Mouse (Mus musculus) layer of hippocampus, postnatal 14 days (tissue): ENCODE measurements around the gene Kyat1. TPM values are rescaled to one million over a fixed set of nuclear protein-coding genes. Genes with fewer than 3 reads are reported as not detected.
"Not testable (repeated sequence)": the region's sequence is repeated elsewhere in the genome, so short reads cannot be mapped to it uniquely, and the experiment has no call there.

ENCODE experiments used
- DNase-seq, 2 experiments: peaks; one replicate each; pipeline ENCODE4 v3.0.0; 2021 to 2022; ENCODE audit warnings: low spot score in 2 of 2, mixed read lengths in 1 of 2
- total RNA-seq, 2 experiments: library from RNA; stranded (reverse); gene quantifications; 2 replicates each; pipeline ENCODE4 v1.2.3; 2021

Gene Kyat1
- total RNA-seq, 2 experiments from 2014 or later, result 19.7 to 22.4 TPM

DNA sequence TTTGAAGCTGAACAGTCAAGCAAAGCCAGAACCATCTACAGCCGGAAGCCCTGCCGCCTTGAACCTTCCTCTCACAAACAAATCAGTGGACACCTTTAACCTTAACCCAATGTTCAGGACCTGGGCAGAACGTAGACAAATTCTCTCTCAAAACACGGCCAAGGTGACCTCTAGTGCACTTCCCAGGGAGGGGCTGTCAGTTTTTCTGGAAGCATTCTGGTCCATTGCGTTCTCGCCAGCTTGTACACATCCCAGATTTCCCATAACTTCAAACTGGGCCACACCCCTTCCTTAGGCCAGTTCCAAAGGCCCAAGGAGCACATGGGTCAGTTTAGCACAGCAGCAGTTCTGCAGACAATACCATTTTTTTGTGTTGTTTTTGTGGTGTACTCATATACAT is 9.8 kb upstream of the Kyat1 start:
- no peak for DNase-seq

DNA sequence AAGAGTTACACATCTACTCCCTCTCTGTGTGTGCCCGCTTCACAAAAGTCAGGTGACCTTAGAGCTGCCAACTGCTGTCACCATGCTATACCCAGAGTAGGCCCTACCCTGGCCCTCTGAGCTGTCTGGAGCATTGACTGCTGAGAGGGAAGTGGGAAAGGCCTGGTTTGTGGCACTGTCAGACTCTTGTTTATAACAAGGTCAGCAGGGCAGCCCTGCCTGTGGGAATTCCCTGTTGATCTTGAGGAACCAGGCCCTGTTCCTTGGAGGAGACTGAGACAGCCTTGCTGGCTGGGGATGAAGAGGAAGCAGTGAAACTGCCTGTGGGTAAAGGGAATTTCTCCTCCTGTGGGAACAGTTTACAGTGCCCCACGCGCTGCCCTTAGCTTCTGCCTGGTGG is 9.1 kb upstream of the Kyat1 start:
- no peak for DNase-seq

DNA sequence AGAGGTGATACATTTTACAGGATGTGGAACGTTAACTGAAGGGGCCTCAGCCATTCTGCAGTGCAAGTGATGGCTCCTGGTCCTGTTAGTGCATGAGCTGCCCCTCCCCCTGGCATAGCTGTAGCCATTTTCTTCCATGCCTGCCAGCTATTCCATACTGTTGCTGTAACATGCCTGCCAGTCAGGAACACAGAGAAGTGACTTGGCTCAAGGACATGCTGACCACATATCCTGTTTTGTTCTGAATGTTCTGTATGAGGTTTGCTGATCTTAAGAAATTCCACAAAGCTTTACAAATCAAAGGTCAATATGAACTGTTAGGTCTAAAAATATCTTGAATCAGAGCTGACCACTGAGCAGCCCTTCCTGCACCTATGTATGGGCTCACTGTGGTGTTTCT is 7.3 kb upstream of the Kyat1 start:
- no peak for DNase-seq

DNA sequence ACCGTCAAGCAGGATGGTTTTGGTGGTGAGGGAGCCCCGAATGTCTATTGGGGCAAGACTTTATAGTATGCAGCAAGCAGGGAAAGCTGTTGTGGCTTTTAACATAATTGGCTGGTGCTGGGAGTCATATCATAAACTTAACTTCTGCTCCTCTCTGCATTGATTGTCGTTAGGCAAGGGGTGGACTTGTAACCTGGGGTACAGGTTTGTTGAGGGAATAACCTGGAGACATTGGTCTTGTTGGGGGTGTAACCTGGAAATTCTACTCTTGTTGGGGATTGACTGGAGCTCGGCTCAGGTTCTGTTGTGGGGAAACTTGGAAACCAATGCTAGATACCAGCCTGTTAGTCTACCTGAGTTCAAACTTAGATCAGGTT is 6.5 kb upstream of the Kyat1 start:
- no peak for DNase-seq

DNA sequence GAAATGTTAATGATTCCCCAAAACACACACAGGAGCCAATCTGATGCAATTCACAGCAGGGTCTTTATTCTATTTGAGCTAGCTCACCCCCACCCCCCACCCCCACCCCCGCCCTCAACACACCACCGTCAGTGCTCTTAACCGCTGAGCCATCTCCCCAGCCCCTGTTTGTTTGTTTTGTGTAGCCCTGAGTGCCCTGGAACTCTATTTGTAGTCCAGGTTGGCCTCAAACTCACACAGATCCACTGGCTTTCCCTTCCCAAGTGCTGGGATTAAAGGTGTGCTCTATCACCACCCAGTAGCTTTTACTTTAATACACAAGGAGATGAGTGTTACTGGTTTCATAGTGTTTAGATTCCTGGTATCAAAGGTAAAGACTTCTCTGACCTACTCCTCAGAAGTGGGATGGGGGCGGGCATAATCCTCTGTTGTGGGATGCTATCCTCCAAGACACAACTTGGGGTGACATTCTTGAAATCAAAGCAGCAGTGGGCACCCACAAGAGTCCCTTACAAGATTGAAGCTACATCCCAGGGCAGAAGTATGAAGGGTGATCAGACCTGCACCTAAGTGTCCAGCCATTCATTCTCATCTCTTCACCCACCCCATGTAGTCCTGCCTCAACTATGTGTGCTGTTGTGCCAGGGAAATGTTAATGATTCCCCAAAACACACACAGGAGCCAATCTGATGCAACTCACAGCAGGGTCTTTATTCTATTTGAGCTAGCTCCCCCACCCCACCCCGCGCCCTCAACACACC is 5.9 kb upstream of the Kyat1 start:
- no peak for DNase-seq

DNA sequence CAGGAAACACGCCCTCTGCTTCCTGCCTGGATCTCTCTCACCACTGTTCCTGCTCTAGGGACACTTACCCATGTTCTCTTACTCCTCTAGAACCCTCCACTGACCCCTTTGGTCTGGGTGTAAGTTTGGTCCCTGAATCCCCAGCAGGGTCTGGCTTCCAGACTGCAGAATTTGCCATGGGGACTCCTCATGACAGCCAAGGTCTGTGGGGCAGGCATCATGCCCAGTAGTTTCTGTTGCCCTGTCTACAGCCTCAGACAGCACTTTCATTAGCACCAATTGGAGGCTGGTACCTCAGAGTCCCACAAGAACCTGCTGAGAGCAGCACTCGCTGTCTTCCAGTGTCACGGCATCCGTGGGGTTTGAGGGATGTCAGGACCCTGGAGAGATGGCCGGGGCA is 2.2 kb upstream of the Kyat1 start:
- DNase-seq, result no peak

DNA sequence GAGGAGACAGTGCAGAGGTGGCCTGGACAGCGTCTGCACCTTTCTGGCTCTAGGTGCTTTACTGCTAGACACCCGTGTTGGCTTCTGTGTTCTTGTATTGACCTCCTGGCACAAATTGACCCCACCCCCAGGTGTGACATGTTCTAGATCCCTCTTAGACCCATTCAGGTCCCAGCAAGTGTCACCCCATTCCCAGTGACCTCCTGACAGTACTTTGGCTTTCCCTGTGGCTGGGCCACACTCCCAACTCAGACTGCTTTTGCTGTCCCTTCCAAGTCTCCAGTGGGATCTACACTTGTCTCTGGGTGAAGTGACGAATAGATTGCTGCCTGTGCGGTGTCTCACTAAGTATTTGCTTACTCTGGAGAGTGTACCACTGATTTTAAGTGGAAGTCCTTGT is 1.8 kb upstream of the Kyat1 start:
- no peak for DNase-seq

DNA sequence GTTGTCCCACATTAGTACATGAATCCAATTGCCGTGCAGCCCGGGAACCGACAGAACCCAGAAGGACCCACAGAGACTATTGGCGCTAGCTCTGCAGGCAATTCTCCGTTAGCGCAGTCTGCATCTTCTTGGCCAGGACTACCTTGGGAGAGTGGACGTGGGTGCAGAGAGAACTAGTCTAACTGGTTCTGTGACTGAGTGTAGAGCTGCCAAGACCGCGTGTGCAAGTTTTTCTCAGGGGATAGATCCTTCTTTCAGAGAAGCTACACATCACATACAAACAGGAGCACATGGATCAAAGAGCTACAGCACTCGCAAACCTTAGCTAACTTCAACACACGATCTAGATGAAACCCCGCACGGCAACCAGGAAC is 405 bp downstream of the Kyat1 start:
- no peak for DNase-seq

DNA sequence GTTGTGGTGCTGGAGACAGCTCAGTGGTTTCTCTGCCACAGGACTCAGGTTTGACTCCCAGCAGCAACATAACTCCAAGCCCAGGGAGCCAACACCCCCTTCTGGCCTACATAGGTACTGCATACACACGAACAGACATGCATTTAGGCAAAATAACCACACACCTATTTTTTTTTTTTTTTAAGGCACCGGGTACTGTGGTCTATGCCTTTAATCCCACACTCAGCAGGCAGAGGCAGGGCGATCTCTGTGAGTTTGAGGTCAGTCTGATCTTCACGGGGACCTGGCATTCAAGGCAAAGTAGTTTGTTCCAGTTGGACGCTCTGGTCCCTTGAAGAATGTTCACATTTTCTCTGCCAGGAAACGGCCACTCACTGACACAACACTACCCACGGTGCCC is 2.2 kb downstream of the Kyat1 start:
- DNase-seq, result no peak

DNA sequence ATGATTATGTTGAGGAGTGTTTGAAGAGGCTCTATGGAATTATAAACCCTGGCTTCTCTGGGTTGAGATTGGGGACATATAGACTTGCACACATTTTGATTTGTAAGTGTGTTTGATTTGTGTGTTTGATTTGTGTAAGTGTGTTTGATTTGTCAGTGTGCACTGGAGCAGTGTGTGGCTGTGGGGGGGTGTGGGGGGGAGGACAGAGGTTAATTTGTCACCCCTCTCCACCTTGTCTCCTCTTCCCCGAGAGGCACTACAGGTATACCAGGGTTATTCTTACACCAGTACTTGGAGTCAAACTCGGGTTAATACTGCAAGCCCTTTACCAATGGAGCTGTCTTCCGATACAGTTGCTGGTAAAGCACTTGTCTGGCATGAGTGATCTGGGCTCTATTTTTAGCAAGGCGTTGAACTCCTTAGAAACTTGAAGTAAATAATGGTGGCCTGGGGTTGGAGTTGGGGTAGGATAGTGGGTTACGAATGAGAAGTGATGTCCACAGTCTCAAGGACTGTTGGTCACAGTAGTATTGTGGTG is 5.2 kb downstream of the Kyat1 start:
- no peak for DNase-seq

DNA sequence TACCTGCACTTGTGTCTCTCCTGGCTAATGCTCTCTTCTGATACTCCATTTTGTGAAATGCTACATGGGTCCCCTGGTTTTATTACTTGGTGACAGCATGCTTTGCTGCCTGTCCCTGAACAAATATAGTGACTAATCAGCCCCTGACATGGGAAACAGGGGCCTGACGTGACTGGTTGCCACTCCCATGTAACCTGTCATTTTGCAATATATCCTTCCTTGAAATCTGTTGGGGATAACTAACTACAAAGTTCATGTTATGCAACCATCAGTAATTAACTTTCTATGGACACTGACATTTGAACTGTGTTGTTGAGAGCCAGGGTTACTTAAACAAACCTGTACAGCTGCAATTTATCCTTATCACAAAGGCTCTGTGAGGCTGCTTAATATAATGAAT is 5.7 kb downstream of the Kyat1 start:
- DNase-seq, result no peak

DNA sequence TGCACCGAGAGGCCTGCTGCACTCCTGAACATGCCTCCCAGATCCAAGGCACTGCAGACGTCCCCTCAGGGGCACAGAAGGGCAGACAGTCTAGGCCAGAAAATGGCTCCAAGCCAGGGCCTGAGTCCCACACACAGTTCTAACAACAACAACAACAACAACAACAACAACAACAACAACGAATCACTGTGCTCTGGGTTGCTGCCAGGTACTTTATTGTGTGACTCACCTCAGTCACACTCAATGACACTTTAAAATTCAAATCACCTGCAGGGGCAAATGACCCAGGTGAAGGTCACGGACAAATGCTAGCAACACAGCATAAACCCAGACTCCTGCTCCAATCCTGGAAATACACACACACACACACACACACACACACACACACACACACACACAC is 7.6 kb downstream of the Kyat1 start:
- DNase-seq, result no peak

DNA sequence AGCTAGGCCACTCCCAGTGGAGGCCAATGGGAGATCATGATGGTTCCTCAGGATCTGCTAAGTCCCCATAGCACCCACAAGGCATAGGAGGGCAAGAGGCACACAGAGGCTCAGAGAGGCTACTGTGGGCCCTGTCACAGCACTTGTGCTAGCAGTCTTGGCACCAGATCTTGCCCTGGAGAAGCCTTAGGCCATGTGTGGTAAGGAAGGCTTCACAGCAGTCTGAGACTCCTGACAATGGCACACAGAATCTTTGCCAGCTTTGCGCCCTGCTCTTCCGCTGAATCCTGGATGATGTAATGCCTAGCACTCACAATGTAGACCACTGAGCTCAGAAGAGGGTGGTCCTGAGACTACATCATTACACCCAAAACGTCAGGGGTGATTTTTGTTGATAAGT is 11.0 kb downstream of the Kyat1 start:
- DNase-seq, result no peak

DNA sequence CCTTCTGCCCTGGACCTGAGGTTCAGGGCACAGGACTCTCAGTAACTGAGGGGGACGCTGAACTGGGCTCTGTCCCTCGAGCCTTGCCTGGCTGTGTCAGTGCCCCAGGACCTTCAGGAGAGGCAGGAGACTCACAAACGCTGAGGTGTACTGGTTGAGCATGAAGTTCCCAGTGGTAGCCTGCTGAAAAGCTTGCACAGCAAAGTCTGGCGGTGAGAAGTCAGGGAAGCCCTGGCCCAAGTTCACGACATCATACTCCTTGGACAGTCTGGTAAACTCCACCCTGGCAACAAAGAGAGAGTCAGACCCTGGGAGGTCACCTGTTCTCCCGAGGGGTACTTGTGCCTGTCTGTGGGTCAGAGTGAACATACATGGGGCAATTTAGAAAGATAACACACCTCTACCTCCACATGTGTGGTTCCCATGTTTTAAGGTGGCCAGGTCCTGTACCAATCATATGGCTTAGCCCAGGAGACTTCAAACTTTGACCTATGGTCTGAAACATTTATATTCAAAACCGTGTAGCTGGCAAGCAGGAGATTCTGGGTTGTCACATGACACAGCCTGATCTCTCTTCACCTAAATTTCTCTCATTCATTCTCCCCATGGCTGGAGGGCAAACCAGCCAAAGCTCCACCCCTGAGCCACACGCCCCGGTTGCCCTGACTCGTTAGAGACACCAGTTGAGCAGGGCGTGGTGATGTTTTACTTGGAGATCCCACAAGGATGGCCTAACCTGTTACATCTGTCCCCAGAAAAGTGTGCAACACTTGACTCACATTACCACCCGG is 13.7 kb downstream of the Kyat1 start:
- no peak for DNase-seq

DNA sequence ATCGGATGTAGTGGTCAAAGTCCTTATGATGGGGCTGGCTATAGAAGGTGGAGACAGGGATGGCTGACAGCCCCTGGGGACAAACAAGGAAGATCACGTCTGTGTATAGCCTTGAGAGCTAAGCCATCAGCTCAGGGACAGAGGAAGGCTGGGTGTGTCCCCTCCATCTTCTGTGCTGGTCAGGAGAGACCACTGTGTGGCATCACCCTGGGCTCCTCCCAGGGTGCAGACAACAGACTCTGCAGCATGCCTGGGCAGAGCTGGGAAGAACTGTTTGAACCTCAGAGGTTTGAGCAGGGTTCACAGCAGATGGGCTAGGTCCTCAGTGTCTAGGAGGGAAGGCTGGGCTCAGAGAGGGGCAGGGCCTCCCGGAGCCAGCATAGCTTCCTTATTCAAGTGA is 20.0 kb downstream of the Kyat1 start:
- no peak for DNase-seq

DNA sequence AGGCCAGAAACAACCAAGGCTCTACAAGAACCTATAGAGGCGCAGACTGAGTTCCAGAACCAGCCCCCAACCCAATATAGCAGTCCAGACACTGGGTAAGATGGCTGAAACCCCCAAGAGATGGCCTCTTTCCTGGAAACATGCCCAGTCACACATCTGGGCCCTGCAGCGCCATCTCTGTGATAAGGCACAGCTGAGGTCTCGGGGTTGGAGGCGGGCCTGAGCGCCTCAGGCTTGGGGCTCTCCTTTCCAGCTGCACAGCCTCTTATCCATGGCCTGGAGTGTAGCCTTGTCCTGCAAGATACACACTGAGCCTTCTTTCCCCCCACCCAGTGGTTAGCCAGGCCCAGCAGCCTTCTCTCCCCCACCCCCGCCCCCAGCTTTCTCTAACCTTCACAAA is 20.4 kb downstream of the Kyat1 start:
- DNase-seq, result no peak

DNA sequence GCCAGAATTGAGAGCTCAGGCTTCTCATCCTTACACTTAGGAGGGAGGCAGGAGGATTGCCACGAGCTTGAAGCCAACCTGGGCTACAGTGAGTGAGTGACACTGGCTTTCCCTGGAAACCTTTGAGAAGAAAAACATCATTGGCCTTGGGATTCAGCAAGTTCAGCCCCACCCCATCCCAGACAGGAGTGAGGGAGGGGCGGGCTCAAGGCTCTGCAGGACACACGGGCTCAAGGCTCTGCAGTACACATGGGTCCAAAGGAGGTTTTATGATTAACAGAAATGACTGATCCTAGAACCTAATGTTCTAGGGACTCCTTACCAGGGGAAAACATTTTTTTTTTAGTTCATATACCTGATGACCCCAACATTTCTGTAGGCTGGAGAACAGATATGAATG is 21.9 kb downstream of the Kyat1 start:
- no peak for DNase-seq

DNA sequence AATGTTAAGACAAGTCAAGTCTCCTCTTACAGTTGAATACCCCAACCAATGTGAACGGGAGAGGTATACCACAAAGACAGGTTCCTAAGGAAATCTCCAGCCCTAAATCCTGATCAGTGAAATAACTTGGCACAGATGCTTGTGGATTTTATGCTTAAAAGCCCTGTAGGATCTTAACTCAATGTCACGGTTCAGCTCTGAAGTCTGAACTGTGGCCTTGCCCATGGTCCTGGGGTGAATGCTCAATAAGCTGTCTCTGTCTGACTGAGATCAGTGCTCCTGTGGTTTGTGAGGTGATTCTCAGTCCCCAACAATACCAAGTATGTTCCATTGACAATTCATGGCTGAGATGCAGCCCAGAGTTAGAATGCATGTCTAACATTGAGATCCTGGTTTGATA is 23.2 kb downstream of the Kyat1 start:
- no peak for DNase-seq

DNA sequence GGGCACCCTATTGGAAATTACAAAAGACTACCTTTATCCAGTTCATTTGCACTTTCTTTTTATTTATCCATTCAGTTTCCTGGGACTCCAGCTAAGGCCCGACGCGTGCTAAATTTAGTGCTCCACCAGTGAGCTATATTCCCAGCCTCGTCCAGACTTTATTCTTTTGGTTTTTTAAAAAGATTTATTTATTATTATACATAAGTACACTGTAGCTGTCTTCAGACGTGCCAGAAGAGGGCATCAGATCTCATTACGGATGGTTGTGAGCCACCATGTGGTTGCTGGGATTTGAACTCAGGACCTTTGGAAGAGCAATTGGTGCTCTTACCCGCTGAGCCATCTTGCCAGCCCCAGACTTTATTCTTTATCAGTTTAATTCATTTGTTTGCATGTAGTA is 26.9 kb downstream of the Kyat1 start:
- not testable (repeated sequence) for DNase-seq

DNA sequence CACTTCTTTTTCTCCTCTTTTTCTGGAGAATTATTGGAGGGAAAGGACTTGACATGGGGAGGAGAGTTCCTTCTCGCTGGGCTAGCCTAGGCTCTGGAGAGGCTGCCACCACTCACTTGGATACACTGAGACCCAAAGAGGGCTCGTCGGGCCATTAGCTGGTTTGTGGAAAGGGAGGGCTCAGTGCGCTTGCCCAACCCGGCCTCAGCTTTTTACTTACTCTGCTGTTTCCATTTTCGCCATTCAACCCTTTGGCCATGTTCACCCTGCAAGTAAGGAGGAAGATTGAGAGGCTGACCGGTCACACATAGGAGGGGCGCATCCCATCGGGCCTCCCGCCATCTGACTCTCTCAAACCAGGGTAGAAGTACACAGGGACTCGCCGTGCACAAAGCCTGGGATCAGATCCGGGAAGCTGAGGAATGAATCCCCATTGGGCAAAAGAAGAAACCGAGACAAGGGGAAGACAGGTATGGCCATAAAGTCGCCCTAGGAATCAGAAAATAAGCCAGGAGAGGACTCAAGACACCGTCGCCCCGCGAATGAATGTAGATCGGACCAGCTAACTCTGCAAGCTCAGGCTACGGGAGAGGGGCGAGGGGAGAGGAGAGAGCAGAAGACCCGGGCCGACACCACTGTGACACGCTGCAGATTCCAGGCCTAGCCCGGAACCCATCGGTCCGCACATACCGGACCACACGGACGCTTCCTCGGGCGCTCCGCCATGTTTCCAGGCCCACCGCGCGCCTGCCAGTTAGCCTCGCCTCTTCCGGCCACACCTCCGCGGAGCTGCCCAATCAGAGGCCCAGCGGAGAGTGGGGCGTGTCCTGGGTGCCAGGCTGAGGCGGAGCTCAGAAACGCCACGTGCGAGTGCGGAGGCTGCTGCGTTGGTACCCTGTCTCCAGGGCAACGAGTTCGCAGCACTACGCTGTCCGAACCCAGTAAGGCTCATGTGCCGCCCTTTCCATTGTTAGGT is 27.7 kb downstream of the Kyat1 start, which contains the start of gene Spout1:
Gene Spout1, minus strand, starts transcription at position 760 of the 976 bp plus-strand sequence.
- DNase-seq, result peak; percentile 94 to 96

DNA sequence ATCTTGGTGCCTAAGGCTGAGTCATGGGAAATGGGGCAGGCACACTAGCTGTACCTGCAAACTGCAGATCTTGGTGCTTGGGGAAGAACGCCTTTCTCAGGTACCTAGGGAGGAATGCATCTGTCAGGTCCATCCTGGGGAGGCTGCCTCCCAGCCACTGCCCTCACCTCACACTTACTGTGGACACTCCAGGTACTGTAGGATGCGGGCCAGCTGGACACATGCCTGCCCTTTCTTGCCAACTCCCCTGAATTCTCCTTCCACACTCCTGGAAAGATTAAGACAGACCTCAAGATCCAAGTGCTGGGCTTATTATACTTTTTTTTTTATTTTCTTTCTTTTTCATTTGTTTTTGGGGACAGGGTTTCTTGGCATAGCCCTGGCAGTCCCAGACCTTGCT is 29.1 kb downstream of the Kyat1 start:
- no peak for DNase-seq
